Mouse (Mus musculus) layer of hippocampus, adult 2 months (tissue): ENCODE measurements around the gene Mms19. TPM values are rescaled to one million over a fixed set of nuclear protein-coding genes. Genes with fewer than 3 reads are reported as not detected.
"Not testable (repeated sequence)": the region's sequence is repeated elsewhere in the genome, so short reads cannot be mapped to it uniquely, and the experiment has no call there.

Experiments used
- DNase-seq, 2 experiments: peaks; one replicate each; pipeline ENCODE4 v3.0.0; 2022; ENCODE audit warnings: low spot score in 2 of 2
- H3K27ac ChIP-seq: fragments of 200-600 bp; 2 replicates; pipeline ENCODE4 v1.8.1; 2022
- H3K4me3 ChIP-seq: fragments of 200-600 bp; 2 replicates; pipeline ENCODE4 v1.8.1; 2022; ENCODE audit warnings: mild to moderate bottlenecking
- CTCF ChIP-seq: fragments of 200-600 bp; conservative IDR thresholded peaks from 2 replicates; pipeline ENCODE4 v1.8.1; 2022; ENCODE audit warnings: antibody characterized with exemption, mild to moderate bottlenecking, moderate library complexity
- total RNA-seq, 2 experiments: library from RNA; stranded (reverse); gene quantifications; 2 replicates each; pipeline ENCODE4 v1.2.3; 2021

The Mms19 gene
- total RNA-seq, 2 experiments from 2014 or later, result 30.9 to 39.2 TPM

DNA sequence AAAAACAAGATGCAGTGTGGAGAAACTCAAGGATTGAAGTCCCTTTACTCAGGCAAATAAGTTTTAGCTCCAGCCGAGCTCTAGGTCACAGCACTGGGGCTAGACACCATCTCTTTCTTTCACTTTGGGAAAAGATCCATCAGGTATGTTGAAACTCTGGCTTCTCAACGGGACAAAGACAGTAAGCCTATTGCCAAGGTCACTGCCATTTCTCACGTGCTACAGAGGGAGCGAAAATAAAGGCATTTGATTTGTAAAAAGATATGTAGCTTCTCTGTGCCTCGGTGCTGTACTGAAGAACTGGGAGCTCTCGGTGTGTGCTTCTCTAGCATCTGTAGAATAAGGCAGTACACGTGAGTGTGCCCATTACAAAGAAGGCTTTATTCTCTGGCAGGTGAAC is 37.1 kb downstream of the Mms19 start:
- no peak for DNase-seq
- TF ChIP-seq CTCF, result no peak
- no peak overlapping the region for H3K27ac ChIP-seq
- no peak overlapping the region for H3K4me3 ChIP-seq

DNA sequence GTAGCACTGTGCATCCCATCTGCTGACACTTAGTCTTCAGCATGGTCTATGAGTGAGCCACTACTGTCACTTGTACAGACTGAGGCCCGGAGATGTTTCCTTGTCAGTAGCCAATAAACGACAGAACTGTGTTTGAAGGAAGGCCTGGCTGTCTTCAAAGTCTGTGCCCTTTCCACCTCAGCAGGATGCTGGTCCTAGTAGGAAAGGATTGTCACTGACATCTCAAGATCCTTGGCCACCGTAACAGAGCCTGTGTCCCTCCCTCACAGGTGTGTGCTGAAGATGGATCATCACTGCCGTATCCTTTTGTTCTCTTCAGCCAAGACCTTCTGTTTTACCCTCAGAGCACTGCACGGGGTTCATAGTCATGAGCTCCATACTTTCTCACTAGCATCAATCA is 42.4 kb downstream of the Mms19 start:
- Histone ChIP-seq H3K27ac (no peak overlapping the region), H3K4me3 (no peak overlapping the region)
- DNase-seq, result no peak
- TF ChIP-seq CTCF, result no peak

DNA sequence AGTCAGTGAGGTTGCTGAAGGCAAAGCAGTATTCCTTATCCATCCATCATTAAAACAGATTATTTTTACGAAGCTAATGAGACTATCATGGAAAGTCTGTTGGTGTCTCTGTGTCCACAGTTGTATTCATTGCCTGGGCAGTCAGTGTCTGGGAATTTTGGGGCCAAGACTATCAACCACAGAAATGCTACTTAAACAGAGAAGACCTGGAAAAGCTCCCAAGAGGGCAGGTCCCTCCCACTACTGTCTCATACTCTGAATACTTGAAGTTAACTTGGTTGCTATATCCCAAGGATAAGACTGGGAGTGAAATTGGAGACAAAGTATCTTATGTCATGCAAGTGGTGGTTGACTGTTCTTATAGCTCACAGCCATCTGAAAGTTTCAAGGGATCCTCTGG is 45.0 kb downstream of the Mms19 start:
- no peak for DNase-seq
- Histone ChIP-seq H3K27ac (no peak overlapping the region), H3K4me3 (no peak overlapping the region)
- TF ChIP-seq CTCF, result no peak

DNA sequence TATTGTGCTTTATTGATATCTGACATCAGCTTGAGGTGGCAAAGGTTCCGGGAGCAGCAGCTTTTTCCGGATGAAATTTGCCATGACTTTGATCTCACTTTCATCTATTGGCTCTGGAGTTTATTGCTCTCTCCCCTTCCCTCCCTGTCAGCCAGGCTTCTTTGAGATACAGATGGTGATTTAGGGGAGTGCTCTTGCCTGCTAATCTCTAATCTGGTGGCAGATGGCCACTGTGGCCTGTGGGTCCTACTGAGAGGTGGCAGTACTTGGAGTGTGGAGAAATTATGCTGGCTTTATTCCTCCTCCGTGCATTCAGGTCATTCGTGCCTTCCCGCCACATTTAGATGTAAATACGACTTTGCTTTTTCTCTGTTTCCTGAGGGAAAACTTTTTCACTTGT is 46.8 kb downstream of the Mms19 start:
- Histone ChIP-seq H3K4me3 (peak overlapping the region; percentile 84), H3K27ac (peak overlapping the region; percentile 86; the same call in 1 of the 2 replicates)
- no peak for DNase-seq
- no peak for TF ChIP-seq CTCF

DNA sequence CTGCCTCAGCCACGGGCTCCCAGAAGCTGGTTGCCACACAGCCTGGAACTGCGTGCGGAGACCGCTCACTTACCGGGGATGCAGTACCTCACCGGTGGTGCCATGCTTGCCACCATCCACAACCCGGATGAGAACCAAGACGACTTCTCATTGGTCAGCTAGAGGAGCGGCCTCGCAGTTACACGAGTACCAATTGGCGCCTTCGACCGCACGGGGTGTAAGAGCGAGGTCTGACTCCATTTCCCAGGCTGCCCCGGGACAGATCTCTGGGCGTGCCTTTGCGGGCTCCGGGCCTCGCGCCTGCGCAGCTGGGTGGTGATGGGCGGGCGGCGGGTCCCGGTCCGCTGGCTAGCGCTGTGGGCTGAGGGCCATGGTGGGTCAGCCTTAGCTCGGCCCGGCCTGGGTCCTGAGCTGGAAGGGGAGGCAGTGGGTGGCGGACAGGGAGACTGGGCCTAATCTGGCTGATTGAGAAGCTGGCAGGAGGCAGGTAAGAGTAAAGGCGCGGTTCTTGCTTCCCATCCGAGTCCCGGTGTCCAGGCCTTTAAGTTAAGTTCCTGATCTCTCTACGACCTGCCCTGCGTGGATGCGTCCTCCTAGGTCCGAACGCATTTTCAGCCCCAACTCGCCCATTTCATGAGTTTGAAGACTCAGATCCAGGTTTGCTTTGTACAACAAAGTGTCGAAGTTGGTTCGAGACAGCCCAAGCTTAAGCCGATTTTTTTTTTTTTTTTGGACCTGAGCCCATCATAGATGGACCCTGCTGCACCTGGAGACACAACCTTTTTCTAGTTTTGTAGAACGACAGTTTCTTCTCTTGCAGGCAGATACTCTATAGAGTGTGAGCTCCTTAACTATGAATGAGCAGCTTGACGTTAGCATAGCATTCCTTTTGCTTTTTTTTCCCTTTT is 47.5 kb downstream of the Mms19 start, which contains the start of the genes Exosc1 and Zdhhc16:
Gene Exosc1 (minus strand): TSS at position 245 of the 908 bp plus-strand sequence.
Gene Zdhhc16 (plus strand): TSS at position 302 of the 908 bp plus-strand sequence.
- Histone ChIP-seq H3K4me3 (peak within 1 kb of the TSS; percentile 84), H3K27ac (peak within 1 kb of the TSS; percentile 86)
- TF ChIP-seq CTCF, result peak; percentile 25
- DNase-seq, result peak; percentile 99

DNA sequence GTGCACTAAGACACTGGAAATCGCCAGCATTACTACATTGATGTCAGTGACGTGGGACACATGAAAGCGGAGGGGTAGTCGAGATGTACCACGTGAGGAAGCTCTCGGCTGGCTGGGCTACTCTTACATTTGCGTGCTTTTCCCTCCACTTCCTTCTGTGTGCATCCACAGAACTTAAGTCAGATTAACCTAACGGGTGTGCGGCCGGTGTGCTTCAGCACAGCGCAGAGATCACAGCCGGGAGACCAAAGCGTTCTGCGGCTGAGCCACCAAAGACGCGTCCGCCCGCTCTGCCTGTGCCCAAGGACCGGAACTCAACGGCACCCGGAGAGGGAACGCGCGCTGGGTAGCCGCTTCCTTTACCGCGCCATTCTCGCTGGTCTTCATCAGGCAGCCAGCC is 48.3 kb downstream of the Mms19 start:
- DNase-seq, result no peak
- TF ChIP-seq CTCF, result no peak
- H3K27ac ChIP-seq, result peak overlapping the region; percentile 80
- H3K4me3 ChIP-seq, result peak overlapping the region; percentile 84

DNA sequence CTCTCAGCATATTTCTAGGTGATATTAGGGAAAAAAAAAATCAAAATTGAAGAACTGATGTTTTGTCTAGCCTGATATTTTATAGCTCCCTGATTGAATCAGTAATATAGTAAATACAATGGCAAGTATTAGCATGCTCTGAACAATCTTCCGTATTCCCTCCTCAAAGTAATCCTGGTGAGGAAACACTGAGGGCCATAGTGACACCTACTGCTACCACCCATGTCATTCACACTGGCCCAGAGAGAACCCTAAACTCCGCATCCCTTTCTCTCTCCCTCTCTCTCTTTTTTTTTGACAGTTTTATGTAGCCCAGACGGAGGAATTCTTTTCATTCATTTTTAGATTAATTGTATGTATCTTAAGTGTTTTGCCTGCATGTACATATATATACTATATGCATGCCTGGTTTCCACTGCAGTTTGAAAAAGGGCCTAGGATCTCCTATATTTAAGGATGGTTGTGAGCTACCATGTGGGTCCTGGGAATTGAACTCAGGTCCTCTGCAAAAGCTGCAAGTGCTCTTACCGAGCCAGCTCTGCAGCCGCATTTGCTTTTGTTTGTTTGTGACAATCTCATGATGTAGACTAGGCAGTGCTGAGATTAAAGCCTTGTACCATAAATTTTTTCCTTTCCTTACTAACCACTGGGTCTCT is 60.4 kb downstream of the Mms19 start:
- TF ChIP-seq CTCF, result no peak
- Histone ChIP-seq H3K27ac (no peak overlapping the region), H3K4me3 (no peak overlapping the region)
- no peak for DNase-seq

DNA sequence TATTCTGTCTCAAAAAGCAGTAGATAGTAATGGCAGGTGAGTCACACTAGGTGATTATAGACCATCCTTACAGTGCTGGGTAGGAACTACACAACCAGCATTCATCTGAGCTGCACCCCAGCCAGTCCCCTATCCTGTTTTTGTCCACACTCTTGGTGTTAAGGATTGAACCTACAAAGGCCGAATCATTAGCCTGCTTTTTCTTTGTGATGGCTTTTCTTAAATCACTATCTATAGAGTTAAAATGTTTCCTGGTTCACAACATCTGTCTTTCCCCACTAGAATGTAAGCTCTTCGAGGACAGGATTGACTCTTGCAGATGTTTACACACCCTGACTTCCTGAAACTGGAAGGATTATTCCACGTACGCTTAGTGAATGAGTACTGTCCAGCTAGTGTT is 61.5 kb downstream of the Mms19 start:
- H3K4me3 ChIP-seq, result no peak overlapping the region
- no peak overlapping the region for H3K27ac ChIP-seq
- no peak for DNase-seq
- no peak for TF ChIP-seq CTCF

DNA sequence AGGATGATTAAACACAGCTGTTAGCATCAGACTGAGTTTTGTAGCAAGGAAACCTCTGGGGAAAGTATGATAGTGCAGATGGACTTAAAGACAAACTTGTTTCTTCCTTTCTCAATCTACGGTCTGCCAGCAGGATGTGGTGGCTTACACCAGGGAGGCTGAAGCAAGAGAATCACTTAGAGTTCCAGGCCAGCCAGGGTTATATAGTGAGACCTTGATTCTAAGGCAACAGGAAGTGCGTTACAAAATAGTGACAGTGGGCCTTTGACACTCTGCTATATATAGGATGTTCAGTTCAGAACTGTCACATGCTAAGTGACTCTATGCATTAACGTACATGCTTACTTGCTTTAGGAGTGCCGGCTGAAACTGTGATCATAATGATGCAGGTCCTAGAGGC is 64.1 kb downstream of the Mms19 start:
- H3K4me3 ChIP-seq, result no peak overlapping the region
- no peak overlapping the region for H3K27ac ChIP-seq
- TF ChIP-seq CTCF, result no peak
- no peak for DNase-seq

DNA sequence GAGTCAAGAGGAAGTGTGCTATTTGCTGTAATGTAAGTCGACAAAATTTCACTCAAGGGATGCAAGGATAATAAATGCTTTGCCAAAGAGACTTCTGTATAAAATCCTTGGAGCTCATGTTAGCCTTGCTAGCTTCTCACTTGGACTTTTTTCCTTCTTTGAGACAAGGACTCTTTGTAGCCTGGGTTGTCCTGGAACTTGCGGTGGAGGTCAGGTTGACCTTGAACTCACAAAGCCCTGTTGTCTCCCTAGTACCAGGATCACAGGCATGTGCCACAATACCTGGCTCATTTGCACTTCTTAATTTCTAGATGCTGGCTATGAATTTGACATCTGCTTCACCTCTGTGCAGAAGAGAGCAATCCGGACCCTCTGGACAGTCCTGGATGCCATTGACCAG is 65.7 kb downstream of the Mms19 start:
- TF ChIP-seq CTCF, result no peak
- no peak overlapping the region for H3K4me3 ChIP-seq
- no peak overlapping the region for H3K27ac ChIP-seq
- no peak for DNase-seq

DNA sequence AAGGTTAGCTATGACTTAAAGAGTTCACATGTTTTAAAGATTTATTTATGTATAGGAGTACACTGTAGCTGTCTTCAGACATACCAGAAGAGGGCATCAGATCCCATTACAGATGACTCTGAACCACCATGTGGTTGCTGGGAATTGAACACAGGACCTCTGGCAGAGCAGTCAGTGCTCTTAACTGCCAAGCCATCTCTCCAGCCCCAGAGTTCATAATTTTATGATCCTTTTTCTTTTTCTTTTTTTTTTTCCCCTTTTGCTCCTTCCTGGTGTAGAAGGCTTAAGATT is 66.4 kb downstream of the Mms19 start:
- H3K27ac ChIP-seq, H3K4me3 ChIP-seq, DNase-seq: not testable (repeated sequence)
- TF ChIP-seq CTCF, result peak; percentile 48

DNA sequence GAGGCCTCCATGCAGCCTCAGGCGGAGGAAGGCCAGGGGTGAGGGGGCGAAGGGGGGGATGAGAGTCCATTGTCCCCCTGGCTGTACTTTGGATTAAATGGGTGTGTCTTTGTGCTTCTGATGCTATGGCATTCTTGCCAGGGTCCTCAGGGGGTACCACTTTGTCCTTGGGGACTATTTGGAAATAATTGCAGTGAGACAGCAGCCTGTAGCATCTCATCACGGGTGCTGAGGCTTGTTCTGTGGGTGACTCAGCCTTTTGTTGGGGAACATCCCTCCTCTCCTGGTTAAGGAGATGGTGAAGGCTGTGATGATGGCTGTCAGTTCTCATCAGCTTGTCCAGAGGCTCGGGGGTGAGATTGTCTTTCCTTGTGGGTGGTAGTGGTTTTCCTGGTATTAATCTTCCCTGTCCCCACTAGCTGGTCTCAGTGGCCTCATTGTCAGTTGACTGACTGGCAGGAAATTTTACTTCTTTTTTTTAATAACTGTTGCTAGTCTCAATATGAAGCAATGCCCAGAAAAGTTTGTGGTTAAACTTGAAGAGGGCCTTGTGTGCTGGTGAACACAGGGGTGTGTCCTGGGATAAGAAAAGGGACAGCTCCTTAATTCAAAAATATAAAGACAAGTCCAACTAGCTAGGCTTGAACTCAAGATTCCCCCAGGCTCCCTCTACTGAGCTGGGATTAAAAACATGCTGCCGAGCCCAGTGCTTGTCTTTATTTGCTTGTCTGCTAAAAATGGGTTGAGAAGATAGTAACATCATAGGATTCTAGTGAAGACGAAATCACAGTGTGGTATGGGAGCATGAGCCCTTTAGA is 67.0 kb downstream of the Mms19 start:
- Histone ChIP-seq H3K27ac (peak overlapping the region; percentile 60), H3K4me3 (peak overlapping the region; percentile 95)
- DNase-seq, result no peak
- no peak for TF ChIP-seq CTCF
